Mouse (Mus musculus): ENCODE results near the gene Gm20388. TPM values are rescaled to one million over a fixed set of nuclear protein-coding genes. Genes with fewer than 3 reads are reported as not detected.

The Gm20388 gene
- total RNA-seq, 4 experiments from 2014 or later = 0.17 to 15.1 (median 6.6) TPM

DNA sequence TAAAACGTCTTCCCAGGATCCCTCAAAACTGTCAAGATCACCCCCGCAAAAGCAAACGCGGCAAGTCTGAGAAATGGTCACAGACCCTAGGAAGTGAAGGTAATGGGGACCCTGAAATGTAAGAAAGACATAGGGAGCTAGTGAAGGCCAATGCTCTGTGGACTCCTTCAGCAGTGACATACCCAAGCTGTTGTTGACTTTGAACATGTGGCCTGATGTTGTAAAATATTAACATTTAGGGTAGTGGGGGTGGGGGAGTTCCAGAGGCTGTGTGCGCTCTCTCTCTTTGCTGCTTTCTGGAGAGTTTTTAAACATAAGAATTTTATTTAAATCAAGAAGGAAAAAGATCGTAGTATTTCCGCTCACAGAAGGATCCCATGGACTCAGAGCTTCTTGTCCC lies 3772.7 kb downstream of the Gm20388 start:
- DNase-seq (ENCODE audit: low spot score in 2 of 2) = no peak

DNA sequence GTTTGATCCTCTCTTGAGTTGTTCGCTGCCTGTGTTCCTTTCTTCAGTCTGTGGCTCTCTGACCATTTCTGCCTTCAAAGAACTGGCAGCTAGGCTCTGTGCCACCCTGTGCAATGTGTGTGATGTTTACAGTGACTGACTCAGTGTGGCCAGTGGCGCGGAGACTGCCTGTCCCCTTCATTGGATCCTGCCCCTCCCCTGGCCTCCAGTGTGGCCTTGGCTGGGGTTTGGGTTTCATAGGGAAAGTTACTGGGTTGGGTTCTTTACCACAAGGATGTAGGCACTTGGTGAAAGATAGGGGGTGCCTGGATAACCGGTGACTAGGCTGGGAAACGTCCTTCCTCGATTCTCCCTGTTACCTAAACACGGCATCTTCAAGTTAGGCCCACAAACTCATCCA lies 3774.2 kb downstream of the Gm20388 start:
- no peak for DNase-seq (ENCODE audit: low spot score in 2 of 2)

DNA sequence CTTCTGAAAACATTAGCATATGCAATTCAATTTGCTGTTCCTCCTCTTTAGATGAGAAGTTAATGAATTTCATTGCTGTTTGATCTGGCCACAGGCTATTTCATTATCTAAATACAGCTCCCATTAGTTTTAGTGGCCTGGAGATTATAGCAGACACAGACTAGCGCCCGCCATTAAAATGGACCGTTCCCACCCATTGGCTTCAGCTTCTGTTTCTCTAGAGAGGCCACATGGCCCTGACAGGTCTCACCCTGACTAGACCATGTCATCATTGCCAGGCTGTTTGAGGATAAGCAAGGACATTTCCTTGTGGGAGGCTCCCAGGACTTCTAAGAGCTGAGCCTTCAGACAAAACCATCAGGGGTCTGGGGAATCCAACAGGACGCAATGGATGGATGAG lies 3774.8 kb downstream of the Gm20388 start:
- no peak for DNase-seq (ENCODE audit: low spot score in 2 of 2)

DNA sequence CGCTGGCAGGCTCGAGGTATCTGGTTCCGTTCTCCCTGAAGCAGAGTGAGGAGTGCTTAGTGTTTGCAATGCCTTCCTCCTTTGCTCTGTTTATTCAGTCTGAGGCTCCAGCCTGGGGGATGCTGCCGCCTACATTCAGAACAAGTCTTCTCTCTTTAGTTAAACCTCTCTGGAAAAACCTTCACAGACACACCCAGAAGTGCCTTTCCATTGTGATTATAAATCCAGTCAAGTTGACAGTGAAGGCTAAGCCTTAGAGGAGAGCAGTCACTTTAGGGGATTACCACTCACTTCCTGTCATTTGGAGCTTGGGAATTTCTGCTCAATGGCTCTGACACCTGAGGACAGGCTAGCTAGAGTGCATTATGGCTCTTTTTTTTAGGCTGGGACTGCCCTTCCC lies 3777.2 kb downstream of the Gm20388 start:
- DNase-seq (ENCODE audit: low spot score in 2 of 2) = no peak

DNA sequence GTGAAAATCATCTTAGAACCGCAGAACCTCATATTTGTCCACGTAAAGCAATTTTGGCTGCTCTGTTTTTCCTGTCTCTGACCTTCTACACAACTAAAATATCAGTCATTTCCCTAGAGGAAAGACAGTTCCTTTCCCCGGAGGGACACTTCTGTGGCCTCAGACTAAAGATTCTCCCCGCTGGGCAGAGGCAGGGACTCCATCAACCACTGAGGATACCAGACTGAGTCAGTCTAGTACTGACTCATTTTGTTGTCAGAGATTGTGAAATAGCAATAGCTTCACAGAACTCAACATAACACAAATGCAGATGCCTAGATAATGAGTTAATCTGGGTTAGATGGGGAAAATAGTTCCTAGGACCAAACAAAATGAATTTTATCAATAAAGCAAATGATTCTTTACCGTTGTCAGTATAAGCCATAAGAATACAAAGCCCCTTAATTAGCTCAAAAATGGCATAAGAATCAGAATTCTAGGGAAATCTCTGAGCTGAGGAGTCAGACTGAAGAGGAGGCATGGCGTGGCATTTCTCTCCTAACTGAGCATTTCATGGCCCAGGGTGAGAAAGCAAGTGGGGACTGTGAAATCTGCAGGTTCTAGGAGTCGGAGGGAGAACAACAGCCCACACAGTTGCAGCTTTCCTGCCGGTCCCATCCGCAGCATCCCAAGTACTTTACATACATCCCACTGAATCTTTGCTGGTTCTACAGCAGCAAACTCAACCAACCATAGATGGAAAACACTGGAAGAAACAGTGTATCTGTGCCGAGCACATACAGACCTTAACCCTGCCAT lies 3781.7 kb downstream of the Gm20388 start:
- DNase-seq (ENCODE audit: low spot score in 2 of 2) = no peak

DNA sequence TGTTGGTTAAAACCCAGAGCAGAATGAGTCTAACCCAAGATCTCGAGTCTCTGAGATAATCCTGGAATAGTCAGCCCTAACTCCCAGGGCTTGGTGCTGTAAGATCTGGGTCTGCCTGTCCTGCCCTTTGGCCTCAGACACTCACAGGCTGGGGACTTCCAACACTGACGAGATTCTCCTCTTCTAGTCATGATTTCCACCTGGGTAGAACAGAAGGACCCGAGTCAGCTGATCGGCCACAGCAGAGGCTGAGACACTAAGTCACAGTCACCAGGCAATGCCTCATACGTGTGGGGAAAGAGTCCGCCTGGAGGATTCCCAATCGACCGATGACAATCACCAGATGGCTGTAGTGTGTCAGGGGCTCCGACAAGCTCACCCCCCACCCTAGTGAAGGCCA lies 3785.5 kb downstream of the Gm20388 start:
- no peak for DNase-seq (ENCODE audit: low spot score in 2 of 2)

DNA sequence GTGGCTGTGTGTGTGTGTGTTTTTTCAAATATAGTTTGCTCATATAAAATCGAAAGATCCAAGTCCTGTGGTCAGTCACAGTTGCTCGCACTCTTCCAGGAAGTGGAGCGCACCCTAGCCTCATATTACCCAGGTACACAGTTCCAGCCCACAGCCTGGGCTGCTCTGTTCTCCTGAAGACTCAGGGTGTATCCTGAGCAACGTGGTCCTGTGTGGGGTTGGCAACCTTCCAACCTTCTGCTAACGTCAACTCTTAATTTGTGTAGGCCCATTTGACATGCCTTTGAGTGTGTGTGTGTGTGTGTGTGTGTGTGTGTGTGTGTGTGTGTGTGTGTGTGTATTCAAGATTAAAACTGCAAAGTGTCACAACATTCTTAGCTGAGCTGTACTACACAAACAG lies 3786.7 kb downstream of the Gm20388 start:
- DNase-seq (ENCODE audit: low spot score in 2 of 2) = no peak

DNA sequence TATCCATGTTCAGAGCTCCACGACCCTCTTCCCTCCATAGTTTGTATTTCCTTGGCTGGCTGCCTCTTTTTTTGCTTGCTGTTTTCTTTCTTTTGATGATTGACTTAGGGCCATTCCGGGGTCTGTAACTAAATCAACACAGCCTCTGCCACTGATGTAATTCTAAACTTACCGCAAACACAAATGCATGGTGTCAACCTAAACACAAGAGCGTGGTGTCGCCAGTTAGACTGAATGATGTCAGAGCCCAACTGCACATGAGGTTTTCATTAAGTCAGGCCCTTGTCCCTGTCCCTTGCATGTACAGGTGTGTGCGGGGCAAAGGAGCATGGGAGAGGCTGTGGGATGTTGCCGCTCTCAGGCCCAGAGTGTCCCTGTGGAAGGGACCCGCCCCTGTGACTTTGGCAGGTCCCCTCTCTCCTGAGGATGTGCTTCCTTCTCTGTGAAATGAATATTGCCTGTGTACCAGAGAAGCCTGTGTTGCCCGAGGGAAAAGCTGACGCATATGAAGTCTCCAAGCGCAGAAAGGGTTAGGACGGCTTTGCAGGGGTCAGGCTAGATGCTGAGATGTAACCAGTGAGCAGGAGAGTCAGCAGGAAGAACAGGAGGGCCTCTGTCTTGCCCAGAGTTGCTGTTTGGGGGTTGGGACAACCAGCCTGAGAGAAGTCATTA lies 3789.9 kb downstream of the Gm20388 start:
- DNase-seq (ENCODE audit: low spot score in 2 of 2) = no peak

DNA sequence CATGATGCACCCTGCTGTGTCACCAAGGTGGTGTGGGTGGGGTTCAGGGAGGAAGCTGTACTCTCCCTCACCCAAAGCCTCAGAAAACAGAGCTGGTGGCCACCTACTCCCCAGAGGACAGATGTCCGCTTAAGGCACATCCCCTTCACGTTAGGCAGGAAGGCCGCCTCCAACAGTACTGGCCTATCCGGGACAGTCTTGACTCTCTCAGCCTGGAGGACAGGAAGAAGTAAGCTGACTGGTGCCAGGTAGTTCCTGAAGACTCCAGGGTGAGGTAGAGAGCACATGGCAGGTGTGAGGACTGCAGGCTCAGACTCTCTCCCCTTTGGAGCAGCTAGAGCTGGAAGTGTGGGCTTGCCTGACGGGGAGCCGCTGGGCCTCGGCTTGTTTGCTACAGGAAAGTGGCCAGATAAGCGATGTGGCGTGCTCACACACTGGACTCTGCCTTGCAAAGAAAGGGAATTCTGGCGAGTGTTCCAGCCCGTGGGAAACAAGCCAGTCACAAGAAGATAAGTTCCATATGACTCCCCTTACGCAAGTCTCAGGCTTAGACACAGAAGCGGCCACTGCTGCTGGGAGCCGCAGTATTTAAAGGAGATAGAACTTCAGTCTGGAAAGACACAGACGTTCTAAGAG lies 3791.4 kb downstream of the Gm20388 start:
- no peak for DNase-seq (ENCODE audit: low spot score in 2 of 2)

DNA sequence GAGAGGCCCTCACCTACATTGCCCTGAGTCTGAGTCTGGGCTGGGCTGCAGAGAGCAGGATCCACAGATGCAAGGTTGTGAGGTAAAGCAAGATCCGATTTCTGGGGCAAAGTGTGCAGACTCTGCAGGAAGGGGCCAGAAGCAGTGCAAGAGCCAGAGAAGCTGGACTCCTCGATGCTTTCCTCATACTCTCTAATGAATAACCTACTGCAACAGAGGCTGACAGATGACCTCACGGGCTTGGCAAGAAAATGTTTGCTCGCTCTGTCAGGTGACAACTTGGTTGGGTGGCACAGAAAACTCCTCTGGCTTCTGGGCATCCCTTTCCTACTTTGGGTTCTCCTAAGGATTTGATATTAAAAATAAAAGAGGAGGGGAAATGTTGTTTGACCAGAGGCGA lies 3794.7 kb downstream of the Gm20388 start:
- DNase-seq (ENCODE audit: low spot score in 2 of 2) = no peak

DNA sequence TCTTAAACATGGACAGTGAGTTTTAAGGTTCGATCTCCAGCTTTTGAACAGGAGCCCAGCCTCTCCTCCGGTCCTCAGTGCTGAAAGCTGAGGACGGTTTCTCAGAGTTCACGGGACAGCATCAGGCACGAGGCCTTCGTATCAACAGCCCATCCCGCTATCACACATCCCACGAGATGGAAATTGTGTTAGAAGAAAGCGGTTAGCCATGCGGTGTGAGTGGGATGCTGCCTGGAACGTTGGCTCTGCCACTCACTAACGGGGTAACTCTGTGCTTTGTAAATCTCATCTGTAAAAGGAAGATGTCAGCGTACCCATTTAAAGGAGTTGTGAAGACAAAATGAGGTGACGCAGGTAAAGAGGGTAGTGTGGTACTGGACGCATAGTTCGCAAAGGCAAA lies 3796.5 kb downstream of the Gm20388 start:
- no peak for DNase-seq (ENCODE audit: low spot score in 2 of 2)

DNA sequence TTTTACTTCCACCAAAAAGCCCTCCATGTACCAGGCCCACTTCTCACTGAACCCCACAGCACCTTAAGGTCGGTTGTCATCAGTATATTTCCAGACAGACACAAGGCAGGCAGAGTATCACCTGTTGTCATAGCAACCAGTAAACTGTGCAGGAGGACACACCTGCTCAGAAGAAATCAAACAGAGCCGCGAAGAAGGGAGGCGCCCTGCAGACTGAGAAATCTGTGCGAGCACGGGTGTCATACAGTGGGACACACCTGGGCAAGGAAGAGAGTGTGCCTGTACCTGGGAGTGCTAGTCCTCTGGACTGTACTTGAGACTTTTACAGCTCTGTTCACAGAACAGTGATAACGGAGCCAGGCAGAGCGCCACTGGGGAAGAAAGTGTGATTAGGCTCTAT lies 3798.1 kb downstream of the Gm20388 start:
- DNase-seq (ENCODE audit: low spot score in 2 of 2) = no peak

DNA sequence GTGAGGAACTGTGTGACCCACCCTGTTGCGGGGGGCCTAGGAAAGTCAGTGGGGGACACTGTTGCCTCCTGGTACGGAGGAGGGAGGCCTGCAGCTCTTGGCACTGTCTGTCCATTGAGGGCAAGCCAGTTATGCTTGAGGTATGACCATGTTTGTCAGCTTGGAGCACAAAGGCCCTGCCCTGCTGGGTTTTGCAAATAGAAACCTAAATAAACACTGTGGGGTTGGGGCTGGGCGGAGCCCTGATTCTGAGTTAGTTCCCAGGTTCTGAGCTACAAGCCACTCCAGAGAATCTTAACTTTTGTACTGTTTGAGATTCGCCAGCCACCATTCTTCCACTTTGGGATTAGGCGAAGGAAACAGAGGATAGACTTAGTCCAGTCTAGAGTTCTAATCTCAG lies 3799.7 kb downstream of the Gm20388 start:
- no peak for DNase-seq (ENCODE audit: low spot score in 2 of 2)

DNA sequence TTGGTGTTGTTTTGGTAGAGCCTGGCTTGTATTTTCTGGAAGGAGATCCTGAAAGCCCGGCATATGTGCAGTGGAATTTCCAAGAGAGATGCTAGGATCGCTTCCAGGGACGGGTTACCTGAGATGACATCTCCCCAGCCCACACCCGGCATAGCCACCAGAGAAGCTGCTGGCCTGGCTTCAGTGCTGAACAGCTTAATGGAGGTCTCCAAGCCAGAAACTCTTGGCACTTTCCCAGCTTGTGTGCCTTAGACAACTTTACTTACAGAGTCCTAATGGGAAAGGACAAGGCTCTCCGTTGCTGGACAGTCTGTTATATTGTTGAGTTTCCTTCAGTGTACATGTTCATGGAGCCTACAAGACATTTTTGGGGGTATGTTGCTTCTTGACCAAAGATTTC lies 3803.8 kb downstream of the Gm20388 start:
- no peak for DNase-seq (ENCODE audit: low spot score in 2 of 2)

DNA sequence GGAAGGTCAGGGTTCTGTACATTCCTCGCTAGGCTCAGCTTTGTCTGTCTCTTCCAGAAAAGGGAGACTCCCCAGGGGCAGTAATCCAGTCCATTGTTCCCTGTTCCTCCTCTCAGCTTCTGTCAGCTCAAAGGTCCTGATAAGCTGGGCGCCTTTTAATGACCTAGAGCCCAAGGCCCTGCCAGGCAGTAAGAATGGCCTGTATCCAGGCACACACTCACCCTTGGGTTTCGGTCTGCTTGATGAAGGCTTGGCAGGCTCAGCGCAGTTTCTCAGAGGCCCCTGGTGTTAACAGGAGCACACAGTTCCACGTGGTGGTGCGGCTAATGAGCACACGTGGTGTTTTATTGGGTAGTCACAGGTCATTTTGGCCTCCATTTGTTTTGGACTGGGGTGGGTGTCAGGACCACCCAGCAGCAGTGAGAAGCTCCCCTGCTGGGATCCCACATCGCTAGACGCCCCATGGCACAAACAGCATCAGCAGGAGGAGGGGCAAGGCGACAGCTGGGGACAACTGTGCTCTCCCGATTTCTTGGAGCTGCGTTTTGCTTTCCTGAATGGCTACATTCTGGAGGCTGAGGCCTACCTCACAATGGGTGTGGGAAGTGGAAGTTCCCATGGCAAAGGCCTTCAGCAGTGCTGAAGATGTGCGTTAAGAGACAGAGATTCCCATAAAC lies 3805.4 kb downstream of the Gm20388 start:
- DNase-seq (ENCODE audit: low spot score in 2 of 2) = no peak

DNA sequence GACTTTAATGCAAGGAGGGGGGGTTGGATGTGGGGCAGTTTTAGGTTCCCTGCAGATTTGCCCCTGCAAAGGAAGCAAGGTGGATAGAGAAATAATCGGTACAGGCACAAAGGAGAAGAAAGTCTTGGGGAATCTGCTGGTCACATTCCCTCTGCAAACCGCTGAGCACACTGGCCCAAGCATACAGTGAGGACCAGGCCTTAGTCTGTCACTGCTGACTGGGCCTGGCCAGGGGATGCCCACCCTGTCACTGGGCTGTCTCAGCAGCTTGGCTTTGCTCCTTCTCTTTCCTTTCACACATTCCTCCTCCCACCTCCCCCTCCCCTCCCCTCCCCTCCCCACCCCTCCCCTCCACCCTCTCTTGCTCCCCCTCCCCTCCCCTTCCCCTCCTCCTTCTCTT lies 3806.5 kb downstream of the Gm20388 start:
- no peak for DNase-seq (ENCODE audit: low spot score in 2 of 2)

DNA sequence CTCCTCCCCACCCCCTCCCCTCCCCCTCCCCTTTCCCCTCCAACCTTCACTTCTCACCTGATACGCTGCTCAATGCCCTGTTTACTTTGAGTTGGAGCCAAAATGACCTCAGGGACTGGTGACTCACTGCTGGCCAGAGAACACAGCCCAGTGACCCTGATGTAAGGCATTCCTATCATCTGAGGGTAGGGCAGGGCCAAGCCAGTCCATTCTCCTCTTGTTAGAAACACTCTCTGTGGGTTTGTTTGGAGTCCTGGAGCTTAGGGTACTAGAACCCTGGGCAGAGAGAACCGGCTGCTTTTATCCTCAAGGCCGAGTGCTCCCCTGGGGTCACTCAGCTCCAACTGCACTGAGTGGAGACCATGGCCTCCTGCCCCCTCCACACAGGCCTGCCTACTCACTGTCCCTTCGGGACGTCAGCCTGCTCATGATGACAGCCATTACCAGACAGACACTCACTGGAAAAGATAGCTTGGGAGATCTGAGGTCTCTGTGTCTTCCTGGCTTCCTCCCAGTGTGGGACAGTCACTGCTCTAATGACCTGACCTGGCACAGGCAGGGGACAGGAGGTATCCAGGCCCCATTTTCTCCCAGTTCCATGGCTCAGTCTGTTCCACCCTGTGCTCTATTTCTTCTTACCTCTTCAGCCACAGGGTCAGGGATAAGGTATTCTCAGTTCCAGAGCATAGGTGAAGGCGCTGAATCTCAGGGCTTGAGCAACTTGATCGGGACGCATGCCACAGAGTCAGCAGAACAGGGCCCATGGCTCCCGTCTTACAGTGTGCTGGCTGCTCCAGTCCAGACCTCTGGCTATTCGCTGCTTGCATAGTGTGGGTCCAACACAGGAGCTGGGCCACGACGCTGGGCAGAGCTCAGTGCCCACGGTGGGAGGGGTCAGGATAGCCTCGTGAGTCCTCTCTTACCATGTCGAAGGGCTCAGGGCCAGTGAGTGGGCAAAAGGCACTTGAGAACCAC lies 3807.2 kb downstream of the Gm20388 start:
- no peak for DNase-seq (ENCODE audit: low spot score in 2 of 2)

DNA sequence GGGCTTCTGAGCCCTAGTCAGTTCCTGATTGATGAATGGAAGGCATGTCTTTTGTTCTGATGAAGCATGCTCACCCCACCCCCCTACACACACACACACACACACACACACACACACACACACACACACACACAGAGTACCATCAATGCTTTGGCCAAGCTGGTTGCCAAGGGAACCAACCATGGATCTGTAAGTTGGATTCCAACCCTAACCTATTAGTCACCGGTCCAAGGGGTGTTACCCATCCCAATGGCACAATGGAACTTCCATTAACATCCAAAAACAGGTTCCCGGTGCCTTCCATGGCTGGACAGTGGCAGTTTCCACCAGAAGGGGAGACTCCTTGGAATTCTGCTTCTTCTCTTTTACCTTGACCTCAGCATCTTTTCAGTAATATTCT lies 3808.1 kb downstream of the Gm20388 start:
- no peak for DNase-seq (ENCODE audit: low spot score in 2 of 2)

DNA sequence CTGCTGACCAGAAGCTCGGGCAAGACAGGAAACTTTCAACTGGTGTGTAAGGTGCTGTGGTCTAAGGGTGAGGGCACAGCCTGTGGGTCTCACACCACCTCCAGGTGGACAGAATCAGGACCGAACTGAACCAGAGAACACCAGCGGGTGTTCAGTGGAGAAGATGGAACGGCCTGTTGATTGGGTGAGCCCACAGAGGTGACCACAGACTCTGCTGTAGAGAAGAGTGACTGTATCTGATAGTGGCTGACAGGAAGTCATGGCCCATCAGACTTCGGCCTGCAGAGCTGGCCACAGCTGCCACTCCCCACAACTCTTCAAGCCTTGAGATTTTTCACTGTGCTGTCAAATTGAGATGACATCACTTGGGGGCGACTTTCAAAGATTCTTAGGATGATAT lies 3808.6 kb downstream of the Gm20388 start:
- no peak for DNase-seq (ENCODE audit: low spot score in 2 of 2)

DNA sequence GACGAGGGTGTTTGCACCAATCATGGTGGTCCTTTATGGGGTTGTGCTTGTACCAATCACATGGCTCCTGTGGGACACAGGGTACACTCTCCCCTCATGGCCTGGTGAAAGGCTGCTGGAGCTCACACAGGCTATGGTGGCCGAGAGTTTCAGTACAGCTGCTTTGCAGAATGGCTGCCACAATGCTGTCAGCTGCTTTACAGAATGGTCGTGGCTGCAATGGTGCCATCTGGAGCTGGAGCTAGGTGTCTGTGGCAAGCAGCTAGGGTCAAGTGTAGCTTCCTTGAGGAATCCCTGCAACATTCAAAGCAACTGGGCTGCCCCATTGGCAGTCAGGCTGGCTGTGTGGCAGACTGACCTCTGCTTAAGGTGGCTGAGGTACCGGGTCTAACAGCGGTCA lies 3809.2 kb downstream of the Gm20388 start:
- no peak for DNase-seq (ENCODE audit: low spot score in 2 of 2)

DNA sequence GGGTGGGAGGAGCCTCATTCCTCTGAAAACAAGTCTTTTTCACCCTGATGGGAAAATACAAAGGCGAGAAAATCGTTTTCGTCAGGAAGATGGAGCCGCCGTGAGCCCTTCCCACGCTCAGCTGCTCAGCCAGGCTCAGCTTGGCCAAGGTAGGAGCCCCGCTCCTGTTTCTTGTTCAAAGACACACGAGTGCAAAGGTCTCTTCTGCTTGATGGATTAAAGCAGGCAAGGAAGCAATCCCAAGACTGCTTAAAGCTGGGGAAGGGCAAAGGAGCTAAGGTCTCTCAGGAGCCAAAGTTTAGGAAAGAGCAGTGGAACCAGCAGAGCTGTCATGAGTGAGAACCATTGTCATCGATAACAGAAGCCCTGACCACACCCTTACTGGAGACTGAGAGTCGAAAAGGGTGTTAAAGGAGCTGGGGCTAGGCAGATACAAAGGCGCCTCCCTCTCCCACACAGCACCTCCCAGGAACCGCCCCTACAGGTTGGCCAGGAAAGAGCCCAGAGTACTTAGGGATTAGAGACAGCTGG lies 3809.9 kb downstream of the Gm20388 start:
- no peak for DNase-seq (ENCODE audit: low spot score in 2 of 2)
